Mouse (Mus musculus) retina, postnatal 1 day (tissue): ENCODE results near the gene Clasp2.
"Not testable (repeated sequence)": the region's sequence is repeated elsewhere in the genome, so short reads cannot be mapped to it uniquely, and the experiment has no call there.

ENCODE experiments used
- DNase-seq: peaks from one replicate; pipeline ENCODE4 v3.0.0-alpha.2; 2012

Gene Clasp2

GRCm38 (mm10) chr9:113755888-113756719 lies 14.8 kb downstream of the Clasp2 start:
- peak; percentile 56 for DNase-seq

- DNase-seq: no peak
Observed at GRCm38 (mm10) chr9:113758472-113758871, 17.2 kb downstream of the Clasp2 start.

- no peak for DNase-seq
Observed at GRCm38 (mm10) chr9:113759684-113760083, 18.4 kb downstream of the Clasp2 start.

GRCm38 (mm10) chr9:113762389-113762788 lies 21.1 kb downstream of the Clasp2 start:
- DNase-seq: no peak

GRCm38 (mm10) chr9:113763123-113763522 lies 21.9 kb downstream of the Clasp2 start:
- DNase-seq: no peak

- no peak for DNase-seq
Observed at GRCm38 (mm10) chr9:113770640-113771039, 29.4 kb downstream of the Clasp2 start.

GRCm38 (mm10) chr9:113780863-113781262 lies 39.6 kb downstream of the Clasp2 start:
- DNase-seq: no peak

GRCm38 (mm10) chr9:113782362-113783005 lies 41.2 kb downstream of the Clasp2 start:
- no peak for DNase-seq

- no peak for DNase-seq
Observed at GRCm38 (mm10) chr9:113783674-113784073, 42.4 kb downstream of the Clasp2 start.

GRCm38 (mm10) chr9:113789283-113789682 lies 48.0 kb downstream of the Clasp2 start:
- DNase-seq: not testable (repeated sequence)

GRCm38 (mm10) chr9:113792651-113793512 lies 51.6 kb downstream of the Clasp2 start:
- DNase-seq: peak; percentile 93

GRCm38 (mm10) chr9:113793513-113793905 lies 52.2 kb downstream of the Clasp2 start:
- DNase-seq: no peak

GRCm38 (mm10) chr9:113793966-113794365 lies 52.7 kb downstream of the Clasp2 start:
- DNase-seq: no peak

GRCm38 (mm10) chr9:113797206-113797605 lies 55.9 kb downstream of the Clasp2 start:
- no peak for DNase-seq

GRCm38 (mm10) chr9:113800671-113801070 lies 59.4 kb downstream of the Clasp2 start:
- DNase-seq: no peak

GRCm38 (mm10) chr9:113802734-113803133 lies 61.5 kb downstream of the Clasp2 start:
- no peak for DNase-seq

GRCm38 (mm10) chr9:113803751-113804150 lies 62.5 kb downstream of the Clasp2 start:
- no peak for DNase-seq

- DNase-seq: no peak
Observed at GRCm38 (mm10) chr9:113805359-113805758, 64.1 kb downstream of the Clasp2 start.

GRCm38 (mm10) chr9:113811327-113811726 lies 70.1 kb downstream of the Clasp2 start:
- no peak for DNase-seq

- peak; percentile 78 for DNase-seq
Observed at GRCm38 (mm10) chr9:113811957-113812670, 70.8 kb downstream of the Clasp2 start.

GRCm38 (mm10) chr9:113812671-113813001 lies 71.4 kb downstream of the Clasp2 start:
- no peak for DNase-seq

- peak; percentile 11 for DNase-seq
Observed at GRCm38 (mm10) chr9:113813086-113813485, 71.8 kb downstream of the Clasp2 start.

GRCm38 (mm10) chr9:113815836-113816235 lies 74.6 kb downstream of the Clasp2 start:
- DNase-seq: no peak
